Mouse (Mus musculus) neural tube, embryonic 13.5 days (tissue): ENCODE measurements around the gene Rbpms2. TPM values are rescaled to one million over a fixed set of nuclear protein-coding genes. Genes with fewer than 3 reads are reported as not detected.
"Not testable (repeated sequence)": the region's sequence is repeated elsewhere in the genome, so short reads cannot be mapped to it uniquely, and the experiment has no call there.

Experiments used
- ATAC-seq: fragments of 200-750 bp; cut with Nextera tagmentation; 2 replicates; pipeline ENCODE4 v1.8.0; 2017; ENCODE audit warnings: low read depth, mild to moderate bottlenecking, moderate TSS enrichment, moderate library complexity
- H3K27ac ChIP-seq: fragments of 300-500 bp; sonication (generic); replicated peaks from 2 replicates; pipeline ENCODE4 v1.5.1; 2015; ENCODE audit warnings: moderate library complexity, mild to moderate bottlenecking, inconsistent platforms
- H3K27me3 ChIP-seq: fragments of 300-500 bp; sonication (generic); 2 replicates; pipeline ENCODE4 v1.6.1; 2015; ENCODE audit warnings: mild to moderate bottlenecking, inconsistent platforms
- H3K36me3 ChIP-seq: fragments of 300-500 bp; sonication (generic); 2 replicates; pipeline ENCODE4 v1.6.1; 2015; ENCODE audit warnings: mild to moderate bottlenecking, inconsistent platforms
- H3K4me1 ChIP-seq: fragments of 300-500 bp; sonication (generic); replicated peaks from 2 replicates; pipeline ENCODE4 v1.6.1; 2015; ENCODE audit warnings: inconsistent platforms
- H3K4me2 ChIP-seq: fragments of 300-500 bp; sonication (generic); 2 replicates; pipeline ENCODE4 v1.6.1; 2015; ENCODE audit warnings: inconsistent platforms, mild to moderate bottlenecking, moderate library complexity
- H3K4me3 ChIP-seq: fragments of 300-500 bp; sonication (generic); 2 replicates; pipeline ENCODE4 v1.5.1; 2015; ENCODE audit warnings: mild to moderate bottlenecking, inconsistent platforms
- H3K9ac ChIP-seq: fragments of 300-500 bp; sonication (generic); 2 replicates; pipeline ENCODE4 v1.6.1; 2015; ENCODE audit warnings: moderate library complexity, mild to moderate bottlenecking, inconsistent platforms
- H3K9me3 ChIP-seq: fragments of 300-500 bp; sonication (generic); 2 replicates; pipeline ENCODE4 v1.6.1; 2016; ENCODE audit warnings: inconsistent platforms
- WGBS: fragments of 180-500 bp; shearing (Covaris S2); methylation state at CpG from one replicate; pipeline ENCODE4 v1.1.7; 2015; 5-methylcytosine and 5-hydroxymethylcytosine counted together
- polyA plus RNA-seq: library from polyadenylated mRNA; unstranded; fragments of >200 nt; fragmentation: Nextera tagmentation; extraction: Ambion mirVana; gene quantifications from 2 replicates; pipeline ENCODE4 v1.2.1, GENCODE M21; 2015

Rbpms2 gene
- polyA plus RNA-seq, 1 experiment from 2014 or later: 6.2 TPM

DNA sequence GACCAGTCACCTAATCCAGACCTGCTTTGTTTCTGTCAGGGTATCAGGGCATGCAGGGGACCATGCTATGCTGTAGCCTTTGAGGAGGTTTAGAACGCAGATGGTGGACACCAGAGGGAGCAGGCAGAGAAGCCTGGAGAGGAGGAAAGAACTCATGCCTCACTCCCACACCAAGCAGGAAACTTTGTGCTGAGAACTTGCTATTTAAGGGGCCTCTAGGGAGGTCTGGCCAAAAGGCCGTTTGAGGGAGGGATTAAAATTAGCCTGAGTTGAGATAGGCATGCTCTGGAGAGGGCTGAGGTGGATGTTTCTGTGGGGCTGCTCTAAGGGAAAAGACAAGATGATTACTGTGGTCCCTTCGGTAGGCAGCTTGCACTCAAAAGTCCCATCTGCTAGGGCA lies 16.5 kb downstream of the Rbpms2 start:
- Histone ChIP-seq H3K9me3 (no peaks in the 10 kb centered on the region), H3K27ac (no peak overlapping the region), H3K4me2 (no peak overlapping the region), H3K4me1 (peaks cover 9% of the 10 kb centered on the region), H3K4me3 (no peak overlapping the region), H3K9ac (no peak overlapping the region), H3K27me3 (no peaks in the 10 kb centered on the region), H3K36me3 (no peaks in the 10 kb centered on the region)
- no peak for ATAC-seq
- 74% methylated on average over 3 of the region's 3 CpGs for WGBS

DNA sequence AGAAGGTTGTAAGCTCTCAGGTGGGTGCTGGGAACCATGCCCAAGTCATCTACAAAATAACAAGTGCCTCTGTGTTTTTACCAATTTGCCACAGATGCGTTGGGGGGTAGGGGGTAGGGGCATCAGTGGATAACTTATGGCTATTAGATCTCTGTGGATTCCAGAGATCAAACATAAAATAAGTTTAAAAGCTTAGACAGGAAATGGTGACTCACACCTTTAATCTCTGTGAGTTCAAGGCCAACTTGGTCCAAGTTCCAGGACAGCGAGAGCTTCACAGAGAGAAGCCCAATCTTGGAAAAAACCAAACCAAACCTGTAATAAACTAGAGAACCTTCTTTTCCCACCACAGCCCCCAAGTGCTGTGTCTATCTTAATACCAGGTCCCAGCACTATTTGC lies 17.3 kb downstream of the Rbpms2 start:
- no peak for ATAC-seq

GRCm38 (mm10) chr9:65648730-65649129 lies 19.3 kb downstream of the Rbpms2 start:
- Histone ChIP-seq H3K36me3 (no peaks in the 10 kb centered on the region), H3K4me3 (no peak overlapping the region), H3K4me1 (no peaks in the 10 kb centered on the region), H3K4me2 (no peak overlapping the region), H3K27me3 (no peaks in the 10 kb centered on the region), H3K9ac (no peak overlapping the region), H3K27ac (no peak overlapping the region), H3K9me3 (no peaks in the 10 kb centered on the region)
- 94% methylated on average over 13 of the region's 13 CpGs for WGBS
- ATAC-seq: no peak

More for the DNA sequence above, 17.3 kb downstream of the Rbpms2 start:
- Histone ChIP-seq H3K4me1 (peaks cover 1% of the 10 kb centered on the region), H3K9ac (no peak overlapping the region), H3K4me2 (no peak overlapping the region), H3K4me3 (no peak overlapping the region), H3K9me3 (no peaks in the 10 kb centered on the region), H3K27ac (no peak overlapping the region), H3K36me3 (no peaks in the 10 kb centered on the region), H3K27me3 (no peaks in the 10 kb centered on the region)
- WGBS: 89% methylated on average over 2 of the region's 2 CpGs

DNA sequence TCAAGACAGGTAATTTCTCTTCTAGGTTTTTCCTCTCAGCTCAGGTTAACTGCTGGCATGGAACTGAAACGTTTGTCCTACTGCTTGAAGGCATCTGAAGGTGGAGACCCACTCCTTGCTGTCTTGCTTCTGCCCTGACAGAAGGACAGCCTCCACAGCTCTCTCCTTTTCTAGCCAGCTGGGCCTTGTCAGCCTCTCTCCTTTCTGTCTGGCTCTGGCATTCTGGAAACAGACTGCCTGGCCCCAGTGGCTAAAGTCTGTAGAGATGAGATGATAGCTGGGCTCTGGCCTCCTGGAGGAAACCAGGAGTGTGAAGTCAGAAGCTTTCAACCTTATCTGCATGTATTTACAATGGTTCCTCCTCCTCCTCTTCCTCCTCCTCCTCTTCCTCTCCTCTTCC lies 20.5 kb downstream of the Rbpms2 start:
- Histone ChIP-seq H3K27ac (no peak overlapping the region), H3K4me3 (no peak overlapping the region), H3K4me1 (no peaks in the 10 kb centered on the region), H3K4me2 (no peak overlapping the region), H3K9ac (no peak overlapping the region), H3K27me3 (no peaks in the 10 kb centered on the region), H3K36me3 (no peaks in the 10 kb centered on the region), H3K9me3 (no peaks in the 10 kb centered on the region)
- ATAC-seq: no peak
- WGBS: 69% methylated on average over 1 of the region's 1 CpGs

DNA sequence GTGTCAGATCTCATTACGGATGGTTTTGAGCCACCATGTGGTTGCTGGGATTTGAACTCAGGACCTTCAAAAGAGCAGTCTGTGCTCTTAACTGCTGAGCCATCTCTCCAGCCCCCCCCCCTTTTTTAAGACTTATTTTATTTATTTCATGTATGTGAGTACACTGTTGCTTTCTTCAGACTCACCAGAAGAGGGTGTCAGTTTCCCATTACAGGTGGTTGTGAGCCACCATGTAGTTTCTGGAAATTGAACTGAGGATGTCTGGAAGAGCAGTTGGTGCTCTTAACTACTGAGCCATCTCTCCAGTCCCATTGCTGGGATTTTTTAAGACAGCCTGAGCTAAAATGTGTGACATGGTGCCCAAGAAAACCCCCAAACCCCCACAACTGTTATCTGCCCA lies 22.5 kb downstream of the Rbpms2 start:
- 90% methylated on average over 1 of the region's 1 CpGs for WGBS
- H3K4me1 ChIP-seq, H3K4me3 ChIP-seq, H3K9me3 ChIP-seq, H3K9ac ChIP-seq, H3K27ac ChIP-seq, H3K27me3 ChIP-seq, ATAC-seq, H3K4me2 ChIP-seq, H3K36me3 ChIP-seq: not testable (repeated sequence)

- no peak overlapping the region for H3K4me3 ChIP-seq
- no peak overlapping the region for H3K27ac ChIP-seq
- 96% methylated on average over 4 of the region's 4 CpGs for WGBS
- no peak for ATAC-seq
- H3K4me1 ChIP-seq: no peaks in the 10 kb centered on the region
- H3K4me2 ChIP-seq: no peak overlapping the region
- no peaks in the 10 kb centered on the region for H3K36me3 ChIP-seq
- no peaks in the 10 kb centered on the region for H3K27me3 ChIP-seq
- H3K9ac ChIP-seq: no peak overlapping the region
- no peaks in the 10 kb centered on the region for H3K9me3 ChIP-seq
Measured at GRCm38 (mm10) chr9:65653741-65654140, 24.3 kb downstream of the Rbpms2 start.

DNA sequence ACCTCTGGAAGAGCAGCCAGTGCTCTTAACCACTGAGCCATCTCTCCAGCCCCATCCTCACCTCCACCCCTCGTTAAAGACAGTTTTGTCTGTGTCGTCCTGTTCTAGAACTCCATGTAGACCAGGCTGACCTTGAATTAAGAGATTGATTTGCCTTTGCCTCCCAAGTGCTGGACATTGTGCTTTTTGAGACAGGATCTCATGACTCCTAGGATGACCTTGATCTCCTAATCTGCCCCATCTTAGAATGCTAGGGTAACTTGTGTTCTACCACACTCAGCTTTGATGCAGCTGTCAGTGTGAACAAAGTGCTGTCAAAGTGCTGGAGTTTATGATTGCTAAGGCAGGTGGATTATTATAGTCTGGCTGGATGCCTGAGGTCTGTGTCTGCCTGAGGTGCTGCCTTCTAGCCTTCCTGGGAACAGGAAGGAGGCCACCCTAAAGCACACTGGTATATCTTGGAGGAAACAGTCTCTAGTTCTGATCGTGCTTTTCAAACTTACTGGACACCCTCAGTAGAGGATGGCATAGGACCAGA lies 25.3 kb downstream of the Rbpms2 start:
- Histone ChIP-seq H3K4me3 (no peak overlapping the region), H3K9ac (no peak overlapping the region), H3K27me3 (no peaks in the 10 kb centered on the region), H3K36me3 (no peaks in the 10 kb centered on the region), H3K9me3 (no peaks in the 10 kb centered on the region), H3K27ac (no peak overlapping the region), H3K4me1 (no peaks in the 10 kb centered on the region), H3K4me2 (no peak overlapping the region)
- WGBS: 90% methylated on average over 3 of the region's 3 CpGs
- no peak for ATAC-seq

- Histone ChIP-seq H3K4me3 (no peak overlapping the region), H3K4me1 (no peaks in the 10 kb centered on the region), H3K9ac (no peak overlapping the region), H3K27me3 (no peaks in the 10 kb centered on the region), H3K36me3 (no peaks in the 10 kb centered on the region), H3K4me2 (no peak overlapping the region), H3K9me3 (no peaks in the 10 kb centered on the region), H3K27ac (no peak overlapping the region)
- WGBS: 85% methylated on average over 8 of the region's 8 CpGs
- no peak for ATAC-seq
Measured at GRCm38 (mm10) chr9:65655540-65655939, 26.1 kb downstream of the Rbpms2 start.

DNA sequence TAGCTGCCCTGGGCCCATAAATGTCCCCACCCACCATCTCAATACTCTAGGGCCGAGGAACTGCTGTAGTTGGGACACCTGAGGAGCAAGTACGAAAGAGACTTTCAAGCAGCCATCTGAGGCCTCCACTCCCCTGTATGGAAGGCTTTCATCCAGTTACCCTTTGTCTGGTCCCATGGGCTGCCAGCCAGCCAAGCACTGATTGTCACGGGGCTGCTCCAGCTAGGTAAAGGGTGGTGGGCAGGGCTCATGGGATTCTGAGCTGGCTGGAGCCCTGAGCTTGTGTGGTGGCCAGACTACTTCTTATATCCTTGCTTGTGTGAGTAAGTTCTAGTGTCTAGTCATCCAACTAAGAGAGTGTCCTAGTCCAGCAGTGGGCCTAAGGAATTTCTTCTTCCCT lies 27.8 kb downstream of the Rbpms2 start:
- no peaks in the 10 kb centered on the region for H3K27me3 ChIP-seq
- H3K9ac ChIP-seq: no peak overlapping the region
- no peak for ATAC-seq
- H3K4me2 ChIP-seq: no peak overlapping the region
- H3K36me3 ChIP-seq: no peaks in the 10 kb centered on the region
- H3K4me3 ChIP-seq: no peak overlapping the region
- WGBS: 63% methylated on average over 3 of the region's 3 CpGs
- no peaks in the 10 kb centered on the region for H3K4me1 ChIP-seq
- no peaks in the 10 kb centered on the region for H3K9me3 ChIP-seq
- no peak overlapping the region for H3K27ac ChIP-seq

GRCm38 (mm10) chr9:65661029-65661428 lies 31.6 kb downstream of the Rbpms2 start:
- Histone ChIP-seq H3K9me3 (no peaks in the 10 kb centered on the region), H3K36me3 (no peaks in the 10 kb centered on the region), H3K27me3 (no peaks in the 10 kb centered on the region), H3K27ac (no peak overlapping the region), H3K4me1 (no peaks in the 10 kb centered on the region; the same call in 1 of the 2 replicates), H3K4me3 (no peak overlapping the region), H3K9ac (no peak overlapping the region), H3K4me2 (no peak overlapping the region)
- no peak for ATAC-seq
- 65% methylated on average over 5 of the region's 5 CpGs for WGBS

DNA sequence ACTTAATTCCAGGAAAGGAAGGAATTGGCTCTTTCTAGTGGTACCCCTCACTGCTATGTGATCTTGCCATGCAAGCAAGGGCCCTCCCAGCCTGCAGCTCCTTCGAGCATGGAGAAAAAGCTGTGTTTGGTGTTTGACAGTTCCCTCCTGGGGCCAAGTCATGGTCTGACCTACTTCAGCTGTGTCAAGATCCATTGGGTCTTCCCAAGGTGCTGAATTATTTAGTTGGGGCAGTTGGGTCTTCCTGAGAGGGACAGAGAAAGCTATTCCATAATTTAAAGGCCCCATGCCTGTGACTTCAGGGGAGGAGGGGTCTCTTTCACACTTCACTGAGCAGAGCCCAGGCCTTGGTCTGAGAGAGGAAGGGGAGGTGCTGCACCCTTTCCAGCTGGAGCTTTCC lies 32.0 kb downstream of the Rbpms2 start:
- WGBS: 48% methylated on average over 1 of the region's 1 CpGs
- H3K4me3 ChIP-seq: no peak overlapping the region
- H3K27ac ChIP-seq: no peak overlapping the region
- no peaks in the 10 kb centered on the region for H3K27me3 ChIP-seq
- H3K4me1 ChIP-seq: no peaks in the 10 kb centered on the region; the same call in 1 of the 2 replicates
- no peak overlapping the region for H3K4me2 ChIP-seq
- no peak overlapping the region for H3K9ac ChIP-seq
- H3K9me3 ChIP-seq: no peaks in the 10 kb centered on the region
- no peaks in the 10 kb centered on the region for H3K36me3 ChIP-seq
- no peak for ATAC-seq

- Histone ChIP-seq H3K27me3 (no peaks in the 10 kb centered on the region), H3K4me1 (no peaks in the 10 kb centered on the region; the same call in 1 of the 2 replicates), H3K36me3 (no peaks in the 10 kb centered on the region), H3K9ac (no peak overlapping the region), H3K27ac (no peak overlapping the region), H3K4me2 (no peak overlapping the region), H3K4me3 (no peak overlapping the region), H3K9me3 (no peaks in the 10 kb centered on the region)
- ATAC-seq: peak; percentile 32; the same call in 1 of the 2 replicates
- WGBS: 3% methylated on average over 3 of the region's 3 CpGs
Measured at GRCm38 (mm10) chr9:65664163-65664562, 34.7 kb downstream of the Rbpms2 start.

DNA sequence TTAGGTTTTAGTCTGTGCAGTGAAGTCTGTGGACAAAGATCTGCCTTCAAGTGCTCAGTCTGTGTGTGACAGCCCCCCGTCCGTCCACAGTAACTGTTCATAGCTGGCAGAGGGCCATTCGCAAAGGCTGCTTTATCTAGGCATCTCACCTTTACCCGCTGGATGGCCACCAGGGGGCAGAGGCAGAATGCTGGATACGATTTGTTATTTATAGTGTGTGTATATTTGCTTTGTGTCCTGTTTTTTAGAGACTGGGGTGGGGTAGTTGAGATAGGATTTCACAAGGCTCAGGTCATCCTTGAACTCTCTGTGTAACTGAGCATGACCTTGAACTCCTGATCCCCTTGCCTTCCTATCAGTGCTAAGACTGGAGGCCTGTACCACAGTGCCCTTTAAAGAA lies 36.6 kb downstream of the Rbpms2 start:
- Histone ChIP-seq H3K36me3 (no peaks in the 10 kb centered on the region), H3K4me3 (no peak overlapping the region), H3K4me2 (no peak overlapping the region), H3K9me3 (no peaks in the 10 kb centered on the region), H3K27me3 (no peaks in the 10 kb centered on the region), H3K27ac (no peak overlapping the region), H3K4me1 (no peaks in the 10 kb centered on the region; the same call in 1 of the 2 replicates), H3K9ac (no peak overlapping the region)
- WGBS: 24% methylated on average over 5 of the region's 5 CpGs
- peak; percentile 63; the same call in 1 of the 2 replicates for ATAC-seq
